Mouse (Mus musculus): ENCODE data around the gene Setd1a.

Setd1a gene

DNA sequence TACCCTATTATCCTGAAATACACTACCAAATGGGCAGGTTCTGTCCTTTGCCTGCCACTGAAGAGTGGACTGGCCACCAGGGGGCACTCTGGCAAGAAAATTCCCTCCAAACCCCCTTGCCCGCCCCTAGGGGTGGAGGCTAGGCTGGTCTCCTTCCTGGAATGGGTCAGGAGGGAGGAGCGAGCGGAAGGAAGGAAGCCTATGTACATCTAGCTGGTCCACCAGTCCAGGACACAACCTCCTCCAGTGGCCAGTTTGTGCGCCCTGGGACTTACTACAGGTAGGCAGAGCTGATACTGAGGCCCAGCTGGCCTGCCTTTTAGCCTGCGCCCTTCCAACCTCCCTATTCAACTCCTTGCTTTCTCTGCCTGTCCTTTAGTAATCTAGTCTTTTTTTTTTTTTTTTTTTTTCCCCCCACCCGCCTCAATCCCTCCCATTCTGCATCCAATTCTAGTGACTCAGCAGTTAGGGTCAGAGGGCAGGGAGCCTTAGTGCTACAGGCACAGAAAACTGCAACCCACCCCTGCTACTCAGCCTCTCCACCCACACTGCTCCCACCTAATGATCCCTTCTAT is 24.1 kb downstream of the Setd1a start, which contains the start of gene Hsd3b7:
TSS of gene Hsd3b7 (plus strand) at position 170 of the 575 bp plus-strand sequence.
- peak; percentile 94 for DNase-seq (ENCODE audit: low spot score)

DNA sequence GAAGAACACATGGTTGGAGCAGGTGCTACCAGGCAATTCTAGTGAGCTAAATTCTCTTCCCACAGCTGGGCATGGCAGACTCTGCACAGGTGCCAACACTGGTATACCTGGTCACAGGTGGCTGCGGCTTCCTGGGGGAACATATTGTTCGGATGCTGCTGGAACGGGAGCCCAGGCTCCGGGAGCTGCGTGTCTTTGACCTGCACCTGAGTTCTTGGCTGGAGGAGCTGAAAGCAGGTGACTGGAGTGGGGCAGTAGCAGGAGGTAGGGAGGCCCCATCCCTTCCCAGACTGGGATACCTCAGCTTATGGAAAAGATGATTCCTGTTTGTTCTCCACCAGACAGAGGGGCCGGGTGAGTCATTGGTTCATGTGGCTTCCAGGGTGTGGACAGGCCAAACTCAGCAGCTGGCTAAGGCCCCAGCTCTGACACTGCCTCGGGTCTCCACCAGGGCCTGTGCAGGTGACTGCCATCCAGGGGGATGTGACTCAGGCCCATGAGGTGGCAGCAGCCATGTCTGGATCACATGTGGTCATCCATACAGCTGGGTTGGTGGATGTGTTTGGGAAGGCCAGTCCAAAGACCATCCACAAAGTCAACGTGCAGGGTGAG is 24.6 kb downstream of the Setd1a start:
- no peak for DNase-seq (ENCODE audit: low spot score)

DNA sequence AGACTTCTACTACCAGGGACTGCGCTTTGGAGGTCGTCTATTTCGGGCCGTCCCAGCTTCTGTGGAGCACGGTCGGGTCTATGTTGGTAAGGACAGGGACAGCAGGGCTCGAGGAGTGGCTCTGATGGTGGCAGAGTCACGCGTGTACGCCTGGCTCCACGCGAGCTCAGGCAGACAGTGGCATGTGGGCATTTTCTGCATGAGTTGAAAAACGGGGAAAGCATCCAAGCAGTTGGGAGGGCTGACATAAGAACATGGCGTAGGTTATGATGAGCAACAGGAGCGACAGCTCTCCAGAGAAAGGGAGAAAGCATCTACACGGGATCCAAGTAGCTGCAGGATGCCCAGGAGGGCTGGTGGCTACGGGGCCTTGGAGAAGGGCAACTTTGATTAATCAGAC is 25.8 kb downstream of the Setd1a start:
- no peak for DNase-seq (ENCODE audit: low spot score)

DNA sequence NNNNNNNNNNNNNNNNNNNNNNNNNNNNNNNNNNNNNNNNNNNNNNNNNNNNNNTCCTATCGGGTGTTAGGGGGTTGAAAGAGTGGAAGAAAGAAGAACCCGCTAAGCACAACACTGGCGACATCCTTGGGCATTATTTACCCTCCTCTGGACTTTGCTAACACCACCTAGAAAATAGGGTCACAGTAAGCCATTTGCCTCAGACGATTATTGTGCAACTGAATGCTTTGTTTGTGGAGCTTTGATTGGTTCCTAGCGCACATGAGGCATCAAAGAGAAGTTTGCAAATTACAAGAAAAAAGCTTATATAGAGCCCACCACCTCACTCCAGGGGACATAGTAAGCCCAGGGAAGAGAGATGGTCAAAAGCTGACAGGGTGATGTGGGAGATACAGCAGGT is 32.4 kb downstream of the Setd1a start:
- DNase-seq (ENCODE audit: low spot score): no peak

DNA sequence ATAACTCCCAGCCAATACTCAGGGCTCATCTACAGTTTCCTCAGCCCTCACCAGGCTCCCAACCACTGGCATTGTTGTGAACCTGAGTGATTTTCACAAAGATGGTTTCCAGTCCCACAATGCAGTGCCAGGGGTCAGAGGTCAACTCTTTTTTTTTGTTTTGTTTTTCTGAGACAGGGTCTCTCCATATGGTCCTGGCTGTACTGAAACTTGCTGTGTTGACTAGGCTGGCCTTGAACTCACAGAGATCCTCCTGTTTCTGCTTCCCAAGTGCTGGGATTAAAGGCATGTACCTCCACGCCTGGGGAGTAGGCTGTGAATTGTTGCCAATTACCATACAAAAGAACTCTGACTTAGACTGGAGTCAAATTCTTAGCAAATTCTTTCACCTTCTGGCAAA is 33.4 kb downstream of the Setd1a start:
- no peak for DNase-seq (ENCODE audit: low spot score)

DNA sequence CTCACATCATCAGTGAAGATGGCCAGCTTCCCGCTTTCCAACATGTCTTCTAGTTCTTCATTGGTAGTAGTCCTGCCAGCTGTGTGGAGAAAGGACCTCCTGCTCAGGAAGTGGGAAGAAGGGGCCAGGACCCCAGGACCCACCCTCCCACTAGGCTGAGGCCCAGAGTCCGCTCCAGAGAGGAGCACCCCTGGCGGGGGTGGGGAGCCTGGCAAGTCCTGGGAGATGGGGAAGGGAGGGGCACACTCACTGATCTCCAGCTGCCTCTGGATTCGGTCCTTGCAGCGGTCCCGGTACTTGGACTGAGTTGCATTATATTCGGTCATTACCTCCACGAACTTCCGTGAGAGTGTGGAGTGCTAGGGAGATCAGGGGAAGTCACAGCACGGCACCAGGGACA is 34.2 kb downstream of the Setd1a start:
- DNase-seq (ENCODE audit: low spot score): no peak

DNA sequence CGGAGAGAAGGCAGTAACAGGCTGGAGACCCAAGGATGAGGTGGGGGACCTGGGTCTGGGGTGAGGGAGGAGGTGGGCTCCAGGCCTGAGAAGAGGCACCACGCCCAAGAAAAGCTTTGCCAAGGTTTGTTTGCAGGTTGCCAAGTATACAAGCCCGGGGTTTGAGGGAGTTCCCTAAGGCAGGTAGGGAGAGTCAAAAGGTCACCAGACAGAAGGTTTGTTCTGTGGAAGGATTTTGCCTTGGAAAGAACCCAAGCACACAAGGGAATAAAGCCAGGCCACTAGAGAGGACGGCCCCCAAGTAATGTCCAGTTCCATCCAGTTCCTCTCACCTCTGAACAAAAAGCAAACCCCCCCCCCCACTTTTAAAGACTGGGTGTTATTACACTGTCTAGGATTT is 34.8 kb downstream of the Setd1a start:
- DNase-seq (ENCODE audit: low spot score): no peak

DNA sequence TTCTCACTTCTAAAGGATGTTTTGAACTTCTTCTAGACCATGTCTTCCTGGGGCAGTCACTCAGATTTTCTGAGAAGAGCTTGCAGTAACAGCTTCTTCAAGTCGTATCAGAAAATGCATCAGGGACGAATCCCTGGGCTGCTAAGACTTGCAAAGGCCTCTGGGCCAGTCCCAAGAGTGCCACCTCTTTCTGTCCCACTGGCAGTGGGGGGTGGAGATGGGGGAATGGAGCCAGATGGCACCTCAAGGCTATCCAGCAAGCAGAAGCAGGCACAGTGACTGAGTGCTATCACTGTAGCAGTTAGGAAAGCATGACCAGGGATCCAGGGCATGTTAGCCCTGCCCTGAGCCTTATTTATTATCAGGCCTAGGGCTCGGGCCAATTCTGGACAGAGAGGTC is 35.8 kb downstream of the Setd1a start:
- DNase-seq (ENCODE audit: low spot score): no peak

DNA sequence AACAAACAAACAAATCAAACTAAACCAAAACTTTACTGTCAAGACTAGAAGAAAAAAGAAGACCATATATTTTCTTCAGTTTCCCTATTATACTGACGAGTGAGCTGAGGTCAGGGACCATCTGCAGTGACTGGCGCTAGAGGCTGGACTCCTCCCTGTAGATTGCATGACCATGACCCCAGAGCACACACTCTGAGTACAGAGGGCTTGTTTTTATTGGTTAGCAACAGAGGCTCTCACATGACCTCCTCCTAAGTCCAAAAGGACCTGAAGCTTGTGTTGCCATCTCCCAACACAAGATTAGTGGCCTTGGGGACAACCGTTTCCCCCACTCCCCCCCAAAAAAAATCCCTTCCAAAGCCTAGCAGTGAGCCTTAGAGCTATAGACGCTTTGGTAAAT is 37.4 kb downstream of the Setd1a start:
- DNase-seq (ENCODE audit: low spot score): no peak

DNA sequence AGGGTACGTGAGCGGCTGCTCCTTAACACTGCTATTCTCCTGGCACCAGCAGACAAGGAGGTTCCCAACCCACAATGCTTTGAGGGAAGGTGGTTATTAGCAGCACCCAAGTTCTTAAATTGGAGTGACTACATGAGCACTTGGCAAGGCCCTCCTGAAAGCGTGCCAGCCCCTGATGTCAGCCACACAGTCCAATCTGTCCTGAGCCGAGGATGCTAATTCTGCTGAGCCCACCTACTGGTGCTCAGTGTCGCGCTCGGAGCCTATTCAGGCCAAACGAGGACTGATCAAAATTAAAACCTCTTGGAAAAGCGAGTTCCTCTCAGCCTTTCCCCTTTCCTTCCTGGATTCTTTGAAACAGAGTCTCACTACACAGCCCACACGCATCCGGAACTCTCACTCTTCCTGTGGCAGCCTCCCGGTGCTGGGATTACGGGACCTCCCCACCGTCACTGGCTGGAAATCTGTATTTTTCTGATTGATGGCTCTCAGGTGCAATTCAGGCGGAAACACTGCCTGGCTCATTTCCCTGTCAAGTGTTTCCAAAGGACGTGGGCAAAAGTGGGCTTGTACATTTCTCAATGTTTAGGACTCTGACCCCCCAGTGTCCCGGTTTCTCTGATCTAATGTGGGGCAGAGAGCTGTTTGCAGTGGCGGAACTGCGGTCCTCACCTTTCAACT is 37.9 kb downstream of the Setd1a start:
- DNase-seq (ENCODE audit: low spot score): no peak

DNA sequence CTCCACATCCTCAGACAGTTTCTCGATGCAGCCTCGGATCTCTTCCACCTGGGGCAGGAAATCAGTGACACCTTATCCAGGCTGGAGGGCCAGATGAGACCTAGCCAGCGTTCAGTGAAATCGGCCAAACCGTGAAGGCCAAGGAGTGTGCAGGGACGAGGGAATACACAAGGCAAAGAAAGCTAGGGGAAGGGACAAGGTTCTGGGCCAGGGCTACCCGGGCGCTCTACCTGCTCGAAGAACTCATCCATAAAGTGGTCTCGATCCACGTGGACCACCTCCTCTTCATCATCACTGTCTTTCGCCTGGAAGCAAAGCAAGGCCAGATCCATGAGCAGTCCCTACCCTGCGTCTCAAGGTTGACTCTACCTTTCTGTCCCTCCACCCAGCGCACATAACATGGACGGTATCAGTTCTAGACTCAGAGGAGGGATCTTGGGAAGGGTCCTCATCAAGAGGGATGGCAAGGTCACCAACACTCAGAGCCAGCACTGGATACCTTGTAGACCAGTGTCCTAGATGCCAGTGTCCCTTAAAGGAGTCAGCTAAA is 38.7 kb downstream of the Setd1a start:
- no peak for DNase-seq (ENCODE audit: low spot score)

DNA sequence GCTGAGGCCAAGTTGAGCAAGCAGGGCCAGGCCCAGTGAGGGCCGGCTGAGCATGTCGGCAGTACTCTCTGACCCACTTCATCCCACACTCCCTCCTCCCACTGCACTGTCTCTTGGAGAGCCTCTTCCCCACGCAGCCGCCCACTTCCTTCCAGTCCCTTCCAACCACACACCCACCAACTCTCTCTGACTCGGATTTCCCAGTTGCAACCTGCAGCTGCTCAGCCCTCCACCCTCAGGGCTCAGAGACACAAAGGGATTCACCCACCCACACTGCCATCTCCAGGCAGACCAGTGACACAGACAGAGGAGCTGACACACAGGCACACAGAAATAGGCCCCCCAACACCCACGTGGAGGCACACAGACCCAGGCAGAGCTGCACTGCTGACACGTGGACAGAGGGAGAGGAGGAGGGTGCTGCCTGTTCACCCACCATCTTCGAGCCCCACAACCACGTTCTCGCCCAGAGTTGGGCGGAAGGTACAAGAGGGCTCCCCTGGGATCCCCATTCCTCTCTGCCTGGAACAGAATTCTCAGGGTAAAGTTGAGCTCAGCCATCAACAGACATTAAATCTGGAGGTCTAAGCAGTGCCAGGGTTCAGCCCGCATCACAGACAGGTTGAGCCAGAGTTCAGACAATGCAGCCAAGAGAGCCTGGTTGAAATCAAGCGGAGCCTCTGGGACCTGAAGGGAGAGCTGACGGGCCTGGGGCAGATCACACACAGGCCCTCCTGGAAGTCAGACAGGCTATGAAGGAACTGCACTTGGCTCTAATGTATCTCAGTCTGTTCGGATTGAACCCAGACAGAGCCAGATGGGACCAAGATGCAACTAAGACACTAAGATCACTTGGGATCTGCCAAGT is 39.7 kb downstream of the Setd1a start:
- DNase-seq (ENCODE audit: low spot score): peak; percentile 19

DNA sequence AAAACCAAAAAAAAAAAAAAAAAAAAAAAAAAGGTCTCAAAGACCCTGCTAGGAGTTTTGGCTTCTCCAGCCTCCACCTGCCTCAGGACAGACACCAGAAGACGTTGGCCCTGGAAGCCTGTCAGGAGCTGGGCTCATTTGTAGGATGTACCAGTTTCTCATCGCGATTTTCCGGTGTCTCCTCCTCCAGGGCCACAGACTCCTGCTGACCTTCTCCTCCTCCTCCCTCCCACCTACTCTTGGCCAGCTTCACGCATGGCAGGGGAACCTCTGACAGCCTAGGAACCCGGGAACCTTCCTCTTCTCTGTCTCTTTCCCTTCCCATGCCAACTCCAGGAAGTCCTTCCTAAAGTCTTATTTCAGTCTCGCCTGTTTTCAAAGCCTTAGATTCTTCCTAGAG is 40.6 kb downstream of the Setd1a start:
- no peak for DNase-seq (ENCODE audit: low spot score)

DNA sequence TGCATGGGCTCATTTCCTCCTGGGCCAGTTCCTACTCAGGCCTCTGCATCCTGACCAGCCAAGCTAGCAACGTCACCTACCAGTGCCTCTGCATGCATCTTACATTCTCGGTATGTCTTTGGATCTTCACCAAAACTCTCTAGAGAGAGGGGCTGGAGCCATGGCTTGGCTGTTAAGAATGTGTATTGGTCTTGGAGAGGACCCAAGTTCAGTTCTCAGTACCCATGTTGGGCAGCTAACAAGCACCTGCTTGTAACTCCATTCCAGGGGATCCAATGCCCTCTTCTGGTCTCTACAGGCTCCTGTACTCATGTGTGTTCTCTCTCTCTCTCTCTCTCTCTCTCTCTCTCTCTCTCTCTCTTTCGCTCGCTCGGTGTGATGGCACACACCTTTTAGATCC is 41.3 kb downstream of the Setd1a start:
- no peak for DNase-seq (ENCODE audit: low spot score)

DNA sequence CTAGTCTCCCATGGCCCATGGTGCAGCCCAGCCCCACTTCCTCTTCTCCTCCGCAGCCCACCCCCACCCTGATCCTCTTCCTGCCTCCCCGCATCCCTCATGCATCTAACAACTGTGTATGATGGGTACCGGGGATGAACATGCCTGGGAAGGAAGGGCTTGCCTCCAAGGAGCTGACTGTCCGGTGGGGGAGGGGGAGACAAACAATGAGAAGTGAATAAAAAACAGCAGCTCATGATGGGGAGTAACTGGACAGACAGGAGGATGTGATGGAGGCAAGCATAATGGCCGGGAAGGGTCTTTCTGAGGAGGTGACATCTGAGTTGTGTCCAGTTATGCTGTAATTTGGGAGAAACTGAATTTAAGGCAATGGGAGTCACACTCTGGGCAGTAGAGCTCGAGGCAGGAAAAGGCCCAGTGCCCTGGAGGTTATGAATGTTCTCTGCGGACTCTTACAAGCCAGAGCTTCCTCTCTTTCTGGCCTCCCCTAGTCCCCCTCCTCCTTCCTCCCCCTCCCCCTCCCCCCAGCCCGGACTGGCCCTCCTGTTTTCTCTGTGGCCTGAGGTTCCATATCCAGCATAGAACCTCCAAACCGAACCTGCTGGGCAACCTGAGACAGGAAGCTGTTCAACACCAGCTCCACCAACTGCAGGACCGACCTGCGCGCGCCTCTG is 44.5 kb downstream of the Setd1a start:
- DNase-seq (ENCODE audit: low spot score): no peak

DNA sequence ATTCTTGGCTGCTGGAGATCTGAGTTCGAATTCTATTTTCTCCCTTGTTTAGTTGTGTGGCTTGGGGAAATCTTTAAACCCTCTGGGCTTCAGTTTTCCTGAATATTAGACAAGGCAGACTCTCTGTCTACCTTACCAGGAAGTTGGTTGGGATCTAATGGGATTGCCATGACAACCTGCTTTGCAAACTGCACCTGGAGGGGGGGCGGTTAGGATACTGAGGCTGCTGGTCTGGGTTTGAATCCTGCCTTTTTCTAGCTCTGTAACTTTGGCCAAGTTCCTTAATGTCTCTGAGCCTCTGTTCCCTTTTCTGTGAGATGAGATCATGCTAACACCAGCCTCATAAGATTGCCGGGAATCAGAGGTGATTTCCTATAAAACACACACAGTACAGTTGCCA is 46.0 kb downstream of the Setd1a start:
- DNase-seq (ENCODE audit: low spot score): no peak

DNA sequence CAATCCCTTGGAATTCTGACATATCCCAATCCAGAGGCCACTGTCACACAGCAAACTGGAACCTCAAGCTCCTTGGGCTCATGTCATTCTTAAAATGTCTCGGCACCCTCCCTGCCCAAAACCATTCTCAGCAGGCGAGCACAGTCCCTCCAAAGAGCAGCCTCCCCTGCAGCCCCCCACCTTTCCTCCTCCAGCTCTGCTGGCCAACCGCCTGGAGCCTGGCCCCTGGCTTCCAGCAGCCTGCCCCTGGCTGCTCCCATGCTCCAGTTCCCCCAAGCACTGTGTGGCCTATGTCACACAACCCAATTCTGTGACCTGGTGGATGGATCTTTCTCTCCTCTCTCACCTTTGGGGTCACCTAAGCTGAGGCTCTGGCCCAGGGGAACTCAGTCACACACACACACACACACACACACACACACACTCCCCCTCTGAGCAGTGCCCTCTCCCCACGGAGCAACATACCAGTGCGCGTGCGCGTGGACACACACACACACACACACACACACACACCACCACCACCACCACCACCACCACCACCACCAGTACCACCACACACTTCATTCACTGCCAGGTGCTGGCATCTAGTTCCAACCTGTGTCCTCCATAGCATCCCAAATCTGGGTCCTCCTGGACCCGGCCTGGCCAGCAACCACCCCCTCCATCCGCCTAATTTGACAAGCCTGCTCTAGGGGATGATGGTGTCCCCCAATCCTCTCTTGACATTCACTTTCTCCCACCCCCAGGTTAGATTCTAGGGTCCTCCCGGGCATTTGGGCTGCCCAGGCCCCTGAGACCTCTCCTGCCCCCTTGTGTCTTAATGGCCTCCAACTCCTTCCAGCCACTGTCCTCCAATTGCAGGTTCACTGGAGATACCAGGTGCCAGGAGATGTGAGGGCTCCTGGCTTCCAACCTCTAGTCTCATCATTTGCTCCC is 47.0 kb downstream of the Setd1a start:
- DNase-seq (ENCODE audit: low spot score): peak; percentile 44

DNA sequence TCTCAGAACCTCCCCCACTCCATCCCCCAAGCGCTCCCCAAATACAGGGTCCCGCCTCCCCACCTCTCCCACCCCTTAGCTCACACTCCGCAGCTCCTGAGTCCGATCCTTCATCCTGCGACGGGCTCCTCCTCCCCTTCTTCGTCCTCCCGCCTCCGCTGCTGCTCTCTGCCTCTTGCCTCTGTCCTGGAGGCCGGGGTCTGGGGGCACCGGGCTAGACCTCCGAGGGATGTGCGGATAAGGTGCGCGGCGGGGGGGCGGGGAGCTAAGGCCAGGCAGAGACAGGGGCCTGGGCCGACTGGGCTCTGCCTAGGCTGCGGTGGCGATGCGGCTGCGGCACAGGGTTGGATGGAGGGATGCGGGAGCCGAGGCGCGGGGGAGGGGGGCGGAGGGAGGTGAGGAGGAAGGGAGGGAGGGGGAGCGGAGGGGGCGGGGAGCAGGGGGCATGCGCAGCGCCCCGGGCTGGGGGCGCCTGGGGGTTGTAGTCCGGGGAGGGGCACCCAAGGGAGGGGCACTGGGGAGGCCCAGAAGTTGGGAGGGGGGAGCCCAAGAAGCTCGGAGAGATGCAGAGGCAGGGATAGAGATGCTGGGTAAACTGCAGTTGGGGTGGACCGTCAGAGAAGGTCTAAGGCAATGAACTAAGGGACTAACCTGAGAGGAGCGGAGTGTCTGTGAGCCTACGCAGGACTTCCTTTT is 47.9 kb downstream of the Setd1a start, which contains the start of the genes Stx4a and Stx1b:
TSS of gene Stx4a (plus strand) at position 119 of the 696 bp plus-strand sequence.
TSS of gene Stx1b (minus strand) at position 374 of the 696 bp plus-strand sequence.
- DNase-seq (ENCODE audit: low spot score): peak; percentile 73

DNA sequence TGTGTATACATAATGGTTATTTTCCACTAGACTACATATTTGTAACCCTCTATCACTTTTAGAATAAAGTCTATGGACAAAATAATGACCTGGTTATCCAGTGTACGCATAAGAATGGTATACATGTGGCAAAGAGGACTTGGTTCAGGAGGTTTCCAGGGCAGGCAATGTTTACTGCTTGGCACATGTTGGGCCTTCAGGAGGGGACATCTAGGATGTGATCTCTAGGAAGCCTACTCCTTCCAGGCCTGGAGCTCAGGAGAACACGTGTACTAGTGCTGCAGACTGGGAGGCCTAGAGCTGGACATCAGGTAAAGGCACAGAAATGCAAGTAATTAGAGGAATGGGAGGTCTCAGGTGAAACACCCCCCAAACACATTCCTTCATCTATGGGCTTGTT is 59.1 kb downstream of the Setd1a start:
- DNase-seq (ENCODE audit: low spot score): no peak

DNA sequence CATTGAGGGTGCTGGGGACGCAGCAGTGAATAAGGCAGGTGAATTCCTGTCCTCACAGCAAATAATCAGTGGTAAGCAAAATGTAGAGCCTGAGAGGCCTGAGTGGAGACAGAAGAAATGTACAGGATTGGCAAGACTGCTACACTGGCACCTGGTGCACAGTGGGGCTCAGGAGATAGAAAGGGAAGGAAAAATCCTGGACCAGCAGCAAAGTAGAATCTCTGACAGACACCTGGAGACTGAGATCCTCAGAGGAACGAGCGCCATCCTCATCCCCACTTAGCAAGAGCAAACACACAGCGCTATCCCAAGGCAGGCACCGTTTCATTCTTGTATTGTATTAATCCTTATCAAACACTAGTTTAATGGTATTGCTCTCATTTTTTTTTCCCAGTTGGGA is 61.0 kb downstream of the Setd1a start:
- no peak for DNase-seq (ENCODE audit: low spot score)

Data from embryo, embryonic 10.5 days (tissue).